Mouse (Mus musculus): ENCODE measurements around the gene Was.
"Not testable (repeated sequence)": the region's sequence is repeated elsewhere in the genome, so short reads cannot be mapped to it uniquely, and the experiment has no call there.

DNA sequence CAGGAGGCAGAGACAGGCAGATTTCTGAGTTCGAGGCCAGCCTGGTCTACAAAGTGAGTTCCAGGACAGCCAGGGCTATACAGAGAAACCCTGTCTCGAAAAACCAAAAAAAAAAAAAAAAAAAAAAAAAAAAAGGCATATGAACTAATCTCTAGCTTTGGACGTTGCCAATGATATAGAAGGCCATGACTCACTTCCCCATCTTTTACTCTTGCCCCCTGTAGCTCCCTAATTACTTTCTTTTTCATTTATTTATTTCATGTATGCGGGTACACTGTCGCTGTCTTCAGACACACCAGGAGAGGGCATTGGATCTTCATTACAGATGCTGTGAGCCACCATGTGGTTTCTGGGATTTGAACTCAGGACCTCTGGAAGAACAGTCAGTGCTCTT, 653 bp upstream of the Was start:
- TF ChIP-seq CTCF (IDR thresholded peaks at IDR 0.05); POLR2A (IDR thresholded peaks at IDR 0.05; ENCODE audit: insufficient read depth, low read depth, low read length); EP300 (IDR thresholded peaks at IDR 0.05; ENCODE audit: insufficient read depth, low read depth, low read length): not testable (repeated sequence)
